Mouse (Mus musculus) kidney, adult 8-10 months (tissue): Measurements from ENCODE around the gene Krtap5-3.
"Not testable (repeated sequence)": the region's sequence is repeated elsewhere in the genome, so short reads cannot be mapped to it uniquely, and the experiment has no call there.

Source experiments
- DNase-seq, 2 experiments: peaks; one replicate each; pipeline ENCODE4 v3.0.0; 2022

The Krtap5-3 gene

DNA sequence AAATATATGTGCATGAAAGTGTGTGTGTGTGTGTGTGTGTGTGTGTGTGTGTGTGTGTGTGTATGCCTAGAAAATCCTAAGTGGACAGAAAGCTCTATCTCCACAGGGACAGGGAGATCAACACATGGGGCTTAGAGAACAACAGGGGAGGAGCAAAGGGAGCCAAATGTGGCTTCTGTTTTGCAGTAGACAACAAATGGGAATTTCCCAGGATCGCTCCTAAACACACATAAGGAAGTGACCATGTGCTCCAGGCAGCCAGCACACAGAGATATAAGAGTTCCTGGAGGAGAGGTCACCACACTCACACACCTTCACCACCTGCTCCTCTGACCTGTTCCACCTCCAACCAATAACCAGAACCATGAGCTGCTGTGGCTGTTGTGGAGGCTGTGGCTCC is at the start of gene Krtap5-3:
TSS of gene Krtap5-3 (plus strand) at position 301 of the 400 bp plus-strand sequence.
- no peak for DNase-seq

DNA sequence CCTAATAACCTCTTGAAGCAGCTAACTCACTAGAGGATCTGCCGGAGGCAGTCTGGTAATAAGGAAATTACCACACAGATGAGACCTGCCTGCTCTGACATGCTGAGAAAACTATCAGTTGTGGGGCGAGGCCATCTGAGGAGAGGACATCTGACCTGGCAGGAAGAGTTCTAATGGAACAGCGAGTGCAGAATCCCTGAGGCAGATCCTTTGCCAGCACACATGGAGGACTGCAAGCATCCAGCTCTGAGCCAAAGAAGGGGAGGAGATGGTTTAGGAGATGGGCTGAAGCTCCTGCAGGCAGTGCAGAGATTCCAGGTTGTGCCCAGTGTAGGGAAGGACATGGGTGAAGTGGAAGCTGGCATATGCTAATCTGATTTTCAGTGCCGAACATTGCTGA is 49.0 kb upstream of the Krtap5-3 start:
- DNase-seq: no peak

DNA sequence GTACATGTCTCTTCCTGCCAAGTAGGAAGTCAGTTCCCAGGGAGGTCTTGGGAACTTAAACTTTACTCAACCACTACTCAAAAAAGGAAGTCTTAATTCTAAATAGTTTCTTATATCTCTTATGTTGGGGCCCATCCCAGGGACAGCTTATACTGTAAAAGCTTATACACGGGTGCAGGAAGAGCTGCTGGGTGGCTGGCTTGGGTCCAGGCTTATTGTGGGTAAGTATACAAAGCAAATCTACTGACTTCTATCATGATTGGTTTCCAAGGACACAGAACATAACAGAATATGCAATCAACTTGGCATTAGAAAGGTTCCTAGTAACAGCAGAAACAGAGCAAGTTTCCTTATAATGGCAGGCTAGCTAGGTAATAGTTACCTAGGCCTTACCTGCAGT is 45.9 kb upstream of the Krtap5-3 start:
- no peak for DNase-seq

DNA sequence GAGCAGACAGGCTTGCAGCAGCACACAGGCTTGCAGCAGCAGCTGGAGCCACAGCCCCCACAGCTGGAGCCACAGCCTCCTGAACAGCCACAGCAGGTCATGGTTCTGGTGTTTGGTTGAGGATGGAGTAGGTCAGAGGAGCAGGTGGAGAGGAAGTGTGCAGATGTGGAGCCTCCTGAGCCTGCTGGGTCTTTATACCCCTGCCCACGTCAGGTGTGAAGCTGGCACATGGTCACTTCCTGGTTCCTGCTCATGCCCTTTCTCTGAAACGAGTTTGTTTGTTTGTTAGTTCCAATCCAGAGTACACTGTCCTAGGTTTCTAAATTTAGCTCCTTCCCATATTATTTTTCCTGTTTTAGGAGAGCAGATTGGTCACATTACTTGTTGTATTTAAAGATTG is 44.2 kb upstream of the Krtap5-3 start, which contains the start of gene Gm29735:
TSS of gene Gm29735 (minus strand) at position 101 of the 400 bp plus-strand sequence.
- not testable (repeated sequence) for DNase-seq

DNA sequence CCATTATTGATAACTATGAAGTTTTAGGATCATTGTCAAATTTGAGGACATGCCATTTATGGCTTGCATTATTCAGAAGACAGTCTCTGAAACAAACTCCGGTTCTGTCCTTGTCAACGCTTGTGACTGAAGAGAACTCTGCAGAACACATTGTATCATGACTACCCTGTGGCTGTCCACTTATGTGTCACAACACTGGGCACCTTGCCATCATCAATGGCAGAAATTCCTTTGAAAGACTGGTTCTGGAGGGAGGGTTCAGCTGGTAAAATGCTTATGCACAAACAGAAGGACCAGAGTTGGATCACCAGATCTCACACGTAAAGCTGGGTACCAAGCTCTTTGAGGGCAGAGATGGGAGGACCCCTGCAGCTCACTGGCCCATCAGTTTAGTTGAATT is 41.8 kb upstream of the Krtap5-3 start:
- DNase-seq: no peak

DNA sequence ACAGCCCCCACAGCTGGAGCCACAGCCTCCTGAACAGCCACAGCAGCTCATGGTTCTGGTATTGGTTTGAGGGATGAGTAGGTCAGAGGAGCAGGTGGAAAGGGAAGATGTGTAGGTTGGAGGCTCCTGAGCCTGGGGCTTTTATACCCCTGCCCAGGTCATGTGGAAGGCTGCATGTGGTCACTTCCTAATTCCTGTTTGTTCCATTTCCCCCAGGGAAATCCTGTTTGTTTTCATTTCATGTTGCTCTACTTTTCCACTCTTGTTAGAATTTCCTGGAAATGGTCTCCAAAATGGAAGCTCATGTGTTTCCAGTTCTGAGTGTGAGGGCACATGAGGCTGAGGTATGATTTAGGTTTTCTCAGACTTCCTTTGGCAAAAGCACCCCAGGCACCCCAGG is 35.5 kb upstream of the Krtap5-3 start, which contains the start of gene Gm4553:
TSS of gene Gm4553 (minus strand) at position 101 of the 400 bp plus-strand sequence.
- DNase-seq: not testable (repeated sequence)

DNA sequence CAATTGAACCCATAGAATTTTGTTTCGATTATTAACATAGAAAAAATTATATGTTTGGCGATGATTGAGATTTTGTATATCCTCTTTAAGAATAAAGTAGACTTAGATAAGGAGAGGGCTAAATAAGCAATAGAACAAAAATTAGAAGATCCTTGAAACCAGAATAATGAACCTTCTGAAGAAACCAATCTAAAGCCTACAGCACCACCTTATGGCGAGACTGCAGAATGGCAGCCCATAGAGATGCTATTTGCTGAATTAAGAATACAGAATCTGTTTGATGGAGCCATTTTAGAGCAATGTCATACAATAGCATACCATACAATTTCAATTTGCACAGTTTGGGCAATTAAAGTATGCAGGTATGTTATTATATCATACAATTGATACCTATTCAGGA is 31.3 kb upstream of the Krtap5-3 start:
- no peak for DNase-seq

DNA sequence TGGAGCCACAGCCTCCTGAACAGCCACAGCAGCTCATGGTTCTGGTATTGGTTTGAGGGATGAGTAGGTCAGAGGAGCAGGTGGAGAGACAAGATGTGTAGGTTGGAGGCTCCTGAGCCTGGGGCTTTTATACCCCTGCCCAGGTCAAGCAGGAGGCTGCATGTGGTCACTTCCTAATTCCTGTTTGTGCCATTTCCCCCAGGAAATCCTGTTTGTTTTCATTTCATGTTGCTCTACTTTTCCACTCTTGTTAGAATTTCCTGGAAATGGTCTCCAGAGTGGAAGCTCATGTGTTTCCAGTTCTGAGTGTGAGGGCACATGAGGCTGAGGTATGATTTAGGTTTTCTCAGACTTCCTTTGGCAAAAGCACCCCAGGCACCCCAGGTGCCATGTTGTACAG is 25.3 kb upstream of the Krtap5-3 start, which contains the start of gene Krtap5-2:
TSS of gene Krtap5-2 (minus strand) at position 101 of the 400 bp plus-strand sequence.
- not testable (repeated sequence) for DNase-seq

DNA sequence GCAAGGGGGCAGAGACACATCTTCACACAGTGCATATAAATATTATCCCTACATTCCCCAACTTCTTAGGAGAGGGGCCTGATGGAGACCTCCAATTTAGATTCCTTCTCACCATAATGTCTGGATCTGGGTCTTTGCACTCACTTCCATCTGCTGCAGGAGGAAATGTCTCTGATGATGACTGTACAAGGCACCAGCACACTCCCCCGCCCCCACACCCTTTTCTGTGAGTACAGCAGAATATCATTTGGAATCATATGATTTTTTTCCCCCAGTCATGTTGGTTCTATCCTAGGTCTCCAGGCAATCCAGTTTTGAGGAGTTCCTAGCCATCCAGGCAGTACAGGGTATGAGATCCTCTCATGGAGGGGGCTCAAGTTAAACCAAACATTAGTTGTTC is 22.5 kb upstream of the Krtap5-3 start:
- DNase-seq: no peak

DNA sequence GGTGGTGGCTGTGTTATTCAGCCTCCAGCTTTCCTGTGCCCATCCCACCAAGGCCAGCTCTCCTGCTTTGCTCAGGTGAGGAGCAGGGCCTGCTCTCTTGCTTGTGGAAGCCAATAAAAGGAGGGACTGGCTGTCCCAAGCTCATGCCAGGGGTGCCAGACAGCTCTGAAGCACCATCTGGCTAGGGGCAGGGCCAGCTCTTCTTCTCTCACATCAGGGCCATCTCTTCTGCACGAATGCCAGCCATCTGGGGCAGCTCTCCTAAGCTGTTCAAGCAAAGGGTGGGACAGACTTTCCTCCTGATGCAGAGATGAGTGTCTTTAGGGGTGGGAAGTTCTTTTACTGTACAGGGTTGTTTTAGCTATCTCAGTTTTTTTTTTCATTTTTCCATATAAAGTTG is 20.1 kb upstream of the Krtap5-3 start:
- DNase-seq: no peak

DNA sequence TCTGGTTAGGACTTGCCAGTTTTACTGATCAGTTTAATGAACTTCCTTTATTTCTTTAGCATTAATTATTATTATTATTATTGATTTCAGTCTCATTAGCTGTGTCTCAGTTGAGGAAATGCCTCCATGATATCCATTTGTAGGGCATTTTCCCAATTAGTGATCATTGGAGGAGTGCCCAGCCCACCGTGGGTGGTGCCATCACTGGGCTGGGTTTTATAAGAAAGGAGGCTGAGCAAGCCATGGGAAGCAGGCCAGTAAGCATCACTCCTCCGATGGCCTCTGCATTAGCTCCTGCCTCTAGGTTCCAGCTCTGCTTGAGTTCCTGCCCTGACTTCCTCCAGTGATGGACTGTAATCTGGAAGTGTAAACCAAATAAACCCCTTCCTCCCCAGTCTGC is 13.0 kb upstream of the Krtap5-3 start:
- no peak for DNase-seq

DNA sequence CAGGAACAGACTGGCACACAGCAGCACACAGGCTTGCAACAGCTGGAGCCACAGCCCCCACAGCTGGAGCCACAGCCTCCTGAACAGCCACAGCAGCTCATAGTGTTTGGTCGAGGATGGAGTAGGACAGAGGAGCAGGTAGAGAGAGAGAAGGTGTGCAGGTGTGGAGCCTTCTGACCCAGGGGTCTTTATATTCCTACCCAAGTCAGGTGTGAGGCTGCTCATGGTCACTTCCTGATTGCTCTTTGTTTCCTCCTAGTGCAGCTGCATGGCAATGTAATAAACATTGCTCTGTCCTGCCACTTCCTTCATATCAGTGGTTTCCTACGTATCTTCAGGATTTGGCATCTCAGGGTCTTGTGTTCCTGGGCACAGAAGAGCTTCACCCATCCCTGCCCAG is 10.9 kb upstream of the Krtap5-3 start, which contains the start of gene Gm10153:
TSS of gene Gm10153 (minus strand) at position 101 of the 400 bp plus-strand sequence.
- no peak for DNase-seq

DNA sequence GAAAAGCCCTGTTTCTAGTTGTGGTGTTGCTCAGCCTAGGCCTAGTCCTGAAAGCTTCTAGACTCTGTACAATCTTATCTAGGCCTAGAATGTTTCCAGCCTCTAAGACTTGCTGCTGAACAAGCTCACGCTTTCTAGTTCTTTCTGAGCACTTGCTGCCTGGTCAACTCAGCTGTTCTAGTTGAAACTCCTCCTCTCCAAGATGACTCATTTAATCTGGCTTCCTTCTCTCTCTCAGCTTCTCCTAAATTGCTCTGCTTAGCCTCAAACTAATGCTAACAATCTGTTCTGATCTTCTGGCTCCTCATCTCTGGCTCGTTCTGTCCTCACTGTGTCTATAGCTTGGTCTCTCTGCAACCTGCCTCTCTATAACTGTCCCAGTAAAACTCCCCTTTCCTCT is 2.4 kb upstream of the Krtap5-3 start:
- no peak for DNase-seq

DNA sequence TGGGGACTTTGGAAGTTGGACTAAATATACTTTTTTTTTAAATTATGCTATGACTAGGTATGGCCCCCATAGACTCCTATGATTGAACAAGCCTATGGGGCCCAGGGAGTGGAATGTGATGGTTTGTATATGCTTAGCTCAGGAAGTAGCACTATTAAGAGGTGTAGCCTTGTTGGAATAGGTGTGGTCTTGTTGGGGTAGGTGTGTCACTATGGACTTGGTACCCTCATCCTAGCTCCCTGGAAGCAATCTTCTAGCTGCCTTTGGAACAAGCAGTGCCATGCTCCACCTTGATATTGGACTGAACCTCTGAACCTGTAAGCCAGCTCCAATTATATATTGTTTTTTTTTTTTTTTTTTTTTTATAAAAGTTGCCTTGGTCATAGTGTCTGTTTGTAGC is 4.3 kb downstream of the Krtap5-3 start:
- DNase-seq: no peak

DNA sequence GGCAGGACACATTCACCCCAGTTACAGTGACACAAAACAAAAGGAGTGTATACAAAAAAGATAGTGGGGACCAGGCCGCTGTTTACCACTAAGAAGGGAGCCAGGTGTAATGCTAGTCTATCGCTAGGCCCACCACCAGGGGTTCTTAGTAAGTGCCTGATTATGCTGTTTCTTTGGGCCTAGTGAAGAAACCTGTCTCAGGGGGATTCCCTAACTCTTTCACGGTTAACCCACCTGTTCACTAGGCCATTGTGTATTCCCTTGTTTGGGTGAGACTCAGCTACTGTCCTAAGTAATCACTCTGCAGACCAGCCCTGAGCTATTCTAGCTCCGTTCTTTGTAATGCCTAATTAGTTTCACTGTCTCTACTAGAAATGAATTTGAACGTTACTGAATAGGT is 5.7 kb downstream of the Krtap5-3 start:
- not testable (repeated sequence) for DNase-seq

DNA sequence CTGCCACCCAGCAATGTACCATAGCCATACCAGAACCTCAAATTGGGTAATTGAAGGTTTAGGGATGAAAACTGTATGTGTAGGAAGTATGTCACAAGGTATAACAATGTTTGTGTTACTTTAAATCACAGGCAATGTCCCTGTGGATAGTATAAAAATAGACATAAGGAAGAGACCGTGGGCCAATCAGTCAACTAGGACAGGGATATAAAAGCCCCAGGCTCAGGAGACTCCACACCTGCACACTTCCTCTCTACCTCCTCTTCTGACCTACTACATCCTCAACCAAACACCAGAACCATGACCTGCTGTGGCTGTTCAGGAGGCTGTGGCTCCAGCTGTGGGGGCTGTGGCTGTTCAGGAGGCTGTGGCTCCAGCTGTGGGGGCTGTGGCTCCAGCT is 10.4 kb downstream of the Krtap5-3 start, which contains the start of gene Gm7579:
TSS of gene Gm7579 (plus strand) at position 301 of the 400 bp plus-strand sequence.
- no peak for DNase-seq

DNA sequence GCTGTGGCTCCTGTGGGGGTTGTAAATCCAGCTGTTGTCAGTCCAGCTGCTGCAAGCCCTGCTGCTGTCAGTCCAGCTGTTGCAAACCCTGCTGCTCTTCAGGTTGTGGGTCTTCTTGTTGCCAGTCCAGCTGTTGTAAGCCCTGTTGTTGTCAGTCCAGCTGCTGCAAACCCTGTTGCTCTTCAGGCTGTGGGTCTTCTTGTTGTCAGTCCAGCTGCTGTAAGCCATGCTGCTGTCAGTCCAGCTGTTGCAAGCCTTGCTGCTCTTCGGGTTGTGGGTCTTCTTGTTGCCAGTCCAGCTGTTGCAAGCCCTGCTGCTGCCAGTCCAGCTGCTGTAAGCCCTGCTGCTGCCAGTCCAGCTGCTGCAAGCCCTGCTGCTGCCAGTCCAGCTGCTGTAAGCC is 11.0 kb downstream of the Krtap5-3 start:
- DNase-seq: not testable (repeated sequence)

DNA sequence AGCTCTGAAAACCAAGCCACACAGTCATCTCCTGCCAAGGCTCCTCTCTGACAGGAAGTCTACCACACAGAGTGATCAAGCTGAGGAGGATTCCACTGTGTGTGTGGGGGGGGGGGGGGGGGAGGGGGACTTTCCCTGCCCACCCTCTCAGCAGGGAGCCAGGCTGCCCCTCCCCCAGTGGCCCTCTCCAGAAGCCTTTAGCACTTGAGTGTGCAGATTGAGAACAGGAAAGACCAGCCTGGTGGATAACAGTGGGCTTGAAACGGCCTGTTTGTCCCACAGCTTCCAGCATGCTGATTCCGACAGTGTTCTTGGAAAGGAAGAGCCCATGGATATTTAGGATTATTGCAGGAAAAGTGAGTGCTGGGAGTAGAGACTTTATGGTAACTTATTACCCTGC is 23.4 kb downstream of the Krtap5-3 start:
- no peak for DNase-seq

DNA sequence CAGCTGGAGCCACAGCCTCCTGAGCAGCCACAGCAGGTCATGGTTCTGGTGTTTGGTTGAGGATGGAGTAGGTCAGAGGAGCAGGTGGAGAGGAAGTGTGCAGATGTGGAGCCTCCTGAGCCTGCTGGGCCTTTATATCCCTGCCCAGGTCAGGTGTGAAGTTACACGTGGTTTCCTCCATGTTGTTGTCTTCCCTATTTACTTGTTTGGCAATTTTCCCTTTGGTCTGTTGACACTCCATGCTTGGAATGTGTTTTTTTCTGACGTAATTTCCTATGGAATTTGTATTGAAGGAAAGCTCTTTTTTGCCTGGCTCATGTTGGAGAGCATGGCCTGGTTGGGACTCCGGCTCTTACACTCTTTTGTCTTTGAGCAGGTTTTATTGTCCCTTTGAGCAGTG is 28.7 kb downstream of the Krtap5-3 start, which contains the start of gene Krtap5-5:
TSS of gene Krtap5-5 (minus strand) at position 101 of the 400 bp plus-strand sequence.
- DNase-seq: not testable (repeated sequence)

DNA sequence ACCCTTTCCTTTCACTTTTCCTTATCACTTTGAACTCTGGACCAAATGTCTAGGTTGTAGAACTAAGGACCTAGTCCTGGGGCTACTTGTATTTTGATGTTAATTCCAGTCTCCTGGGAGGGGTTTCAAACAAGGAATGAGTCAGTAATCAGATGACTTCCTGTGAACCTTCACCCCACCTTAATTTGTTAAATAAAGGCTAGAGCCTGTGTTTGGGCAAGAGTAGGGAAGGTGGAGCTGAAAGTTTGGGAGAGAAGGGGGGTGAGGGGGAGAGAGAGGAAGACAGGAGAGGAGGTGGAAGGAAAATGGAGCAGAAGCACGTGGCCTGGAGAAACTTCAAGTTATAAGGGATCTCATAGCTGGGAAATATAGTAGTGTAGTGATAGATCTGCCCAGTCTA is 30.4 kb downstream of the Krtap5-3 start:
- DNase-seq: no peak

DNA sequence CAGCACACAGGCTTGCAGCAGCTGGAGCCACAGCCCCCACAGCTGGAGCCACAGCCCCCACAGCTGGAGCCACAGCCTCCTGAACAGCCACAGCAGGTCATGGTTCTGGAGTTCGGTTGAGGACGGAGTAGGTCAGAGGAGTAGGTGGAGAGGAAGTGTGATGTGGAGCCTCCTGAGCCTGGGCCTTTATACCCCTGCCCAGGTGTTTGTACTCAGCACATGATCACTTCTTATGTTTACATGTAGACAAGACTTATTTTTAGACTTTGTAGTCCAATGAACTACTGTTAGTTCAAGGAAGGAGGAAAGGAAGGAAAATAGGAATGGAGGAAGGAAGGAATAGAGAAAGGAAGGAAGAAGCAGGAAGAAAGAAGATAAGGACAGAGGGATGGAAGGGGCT is 39.8 kb downstream of the Krtap5-3 start, which contains the start of gene Gm40460:
TSS of gene Gm40460 (minus strand) at position 101 of the 400 bp plus-strand sequence.
- DNase-seq: no peak

DNA sequence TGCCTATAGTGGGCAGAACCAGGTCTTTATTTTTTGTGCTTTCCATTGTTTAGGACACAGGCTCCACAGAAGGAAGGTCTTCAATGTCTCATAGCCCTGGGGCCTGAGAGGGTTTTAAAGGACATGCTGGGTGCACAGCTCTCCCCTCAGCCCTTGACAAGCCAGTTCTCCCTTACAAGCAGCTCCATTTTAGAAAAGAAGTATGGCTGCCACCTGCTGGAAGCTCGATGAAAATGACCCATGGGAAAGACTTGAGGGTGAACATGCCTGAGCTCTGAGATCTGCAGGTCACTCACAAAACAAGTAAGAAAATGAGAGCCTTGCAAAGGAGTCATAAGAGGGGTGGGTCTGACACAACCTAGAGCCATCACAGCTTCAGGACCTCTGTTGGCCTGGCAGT is 48.7 kb downstream of the Krtap5-3 start:
- DNase-seq: peak; percentile 9 to 21
